Mouse (Mus musculus): ENCODE measurements at regions not wholly inside any gene's neighbourhood (a gene's known extent, or its start where the extent isn't known, plus 50 kb on each side); places are given as distances from the start of the nearest gene placed in this dataset.

- TF ChIP-seq ZNF384 (IDR thresholded peaks at IDR 0.05; ENCODE audit: low read depth, low read length) (no peak), HCFC1 (IDR thresholded peaks at IDR 0.05; ENCODE audit: borderline replicate concordance, insufficient read depth, low read length) (no peak), ZC3H11A (IDR thresholded peaks at IDR 0.05; ENCODE audit: borderline replicate concordance, low read depth, low read length) (no peak), MAFK (IDR thresholded peaks at IDR 0.05; ENCODE audit: insufficient read depth, low read depth, low read length) (no peak), CHD2 (IDR thresholded peaks at IDR 0.05; ENCODE audit: low read depth, low read length) (no peak)
Observed at GRCm38 (mm10) chr7:134510333-134510928, 125.0 kb upstream of the D7Ertd443e start.

Measured in ES-E14 (cell line).